Mouse (Mus musculus) liver, embryonic 14.5 days (tissue): ENCODE measurements at regions not wholly inside any gene's neighbourhood (a gene's known extent, or its start where the extent isn't known, plus 50 kb on each side); places are given as distances from the start of the nearest gene placed in this dataset.

ENCODE experiments used
- ATAC-seq: fragments of 200-750 bp; cut with Nextera tagmentation; 2 replicates; pipeline ENCODE4 v1.8.0; 2017; ENCODE audit warnings: moderate number of reproducible peaks, mild to moderate bottlenecking, moderate library complexity; ENCODE audit not compliant: insufficient read depth
- DNase-seq, 3 experiments: peaks; one replicate each; pipeline ENCODE4 v3.0.0-alpha.2; 2012 to 2013; ENCODE audit warnings: low read depth in 3 of 3, low spot score in 3 of 3
- H3K27ac ChIP-seq: fragments of 300-500 bp; sonication (generic); 2 replicates; pipeline ENCODE4 v1.5.1; 2014; ENCODE audit warnings: moderate library complexity, mild to moderate bottlenecking, control low read depth, inconsistent platforms
- H3K27me3 ChIP-seq: fragments of 300-500 bp; sonication (generic); 2 replicates; pipeline ENCODE4 v1.6.1; 2014; ENCODE audit warnings: mild to moderate bottlenecking, low read length, moderate library complexity; ENCODE audit not compliant: control insufficient read depth, insufficient read depth
- H3K36me3 ChIP-seq: fragments of 300-500 bp; sonication (generic); replicated peaks from 2 replicates; pipeline ENCODE4 v1.6.1; 2014; ENCODE audit warnings: low read depth; ENCODE audit not compliant: control insufficient read depth, insufficient read depth
- H3K4me1 ChIP-seq, 2 experiments: fragments of 200-500 bp in 1 of 2; fragments of 300-500 bp in 1 of 2; sonication (generic) in 1 of 2; replicated peaks; 2 replicates each; pipeline ENCODE4 v1.6.1; 2012 to 2014; ENCODE audit warnings: antibody characterized with exemption in 1 of 2, inconsistent platforms in 1 of 2, low read length in 1 of 2; ENCODE audit not compliant: control insufficient read depth in 2 of 2, insufficient read depth in 2 of 2
- H3K4me2 ChIP-seq: fragments of 300-500 bp; sonication (generic); 2 replicates; pipeline ENCODE4 v1.6.1; 2014; ENCODE audit warnings: low read depth, mild to moderate bottlenecking, control low read depth, moderate library complexity
- H3K4me3 ChIP-seq, 2 experiments: fragments of 200-500 bp in 1 of 2; fragments of 300-500 bp in 1 of 2; sonication (generic) in 1 of 2; 2 replicates each; pipeline ENCODE4 v1.5.1; 2012 to 2014; ENCODE audit warnings: low read depth in 2 of 2, low read length in 2 of 2, mild to moderate bottlenecking in 2 of 2, control low read depth in 1 of 2, inconsistent platforms in 1 of 2, moderate library complexity in 1 of 2; ENCODE audit not compliant: insufficient read depth in 1 of 2
- H3K9ac ChIP-seq: fragments of 300-500 bp; sonication (generic); replicated peaks from 2 replicates; pipeline ENCODE4 v1.6.1; 2014; ENCODE audit warnings: mild to moderate bottlenecking, control low read depth, moderate library complexity
- H3K9me3 ChIP-seq: fragments of 300-500 bp; sonication (generic); 2 replicates; pipeline ENCODE4 v1.6.1; 2016; ENCODE audit warnings: low read length, mixed read lengths; ENCODE audit not compliant: control insufficient read depth
- CTCF ChIP-seq: IDR thresholded peaks from 2 replicates; pipeline ENCODE4 v1.5.1; 2016; ENCODE audit warnings: antibody characterized with exemption, low read depth, control low read depth
- EP300 ChIP-seq: IDR thresholded peaks from 2 replicates; pipeline ENCODE4 v1.6.1; 2016; ENCODE audit warnings: antibody characterized with exemption, low read depth
- WGBS: fragments of 180-500 bp; shearing (Covaris S2); extraction: QIAGEN DNeasy Blood & Tissue Kit; methylation state at CpG from one replicate; pipeline ENCODE4 v1.1.7; 2014; ENCODE audit not compliant: insufficient replicate concordance; 5-methylcytosine and 5-hydroxymethylcytosine counted together

DNA sequence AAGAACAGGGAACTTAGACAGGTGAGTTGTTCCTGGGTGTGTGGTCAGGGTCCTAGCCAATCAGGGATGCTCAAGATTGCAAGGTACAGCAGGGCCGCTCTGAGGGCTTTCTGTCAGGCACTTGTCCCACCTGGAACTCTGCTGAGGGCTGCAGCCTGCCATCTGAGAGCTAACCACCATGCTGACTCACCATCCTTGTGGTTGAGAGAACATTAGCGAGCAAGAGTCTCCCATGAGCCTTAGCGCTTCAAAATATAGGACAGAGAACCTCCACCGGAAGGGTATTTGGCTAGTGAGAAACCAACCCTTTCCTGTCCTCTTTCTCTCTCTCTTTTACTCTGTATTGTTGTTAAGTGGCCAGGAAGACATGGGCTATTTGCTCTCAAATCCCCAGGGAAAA lies 104.1 kb upstream of the Rasgrp1 start:
- no peak for TF ChIP-seq CTCF
- no peak for TF ChIP-seq EP300
- ATAC-seq = no peak
- 47% methylated on average over 4 of the region's 4 CpGs for WGBS

DNA sequence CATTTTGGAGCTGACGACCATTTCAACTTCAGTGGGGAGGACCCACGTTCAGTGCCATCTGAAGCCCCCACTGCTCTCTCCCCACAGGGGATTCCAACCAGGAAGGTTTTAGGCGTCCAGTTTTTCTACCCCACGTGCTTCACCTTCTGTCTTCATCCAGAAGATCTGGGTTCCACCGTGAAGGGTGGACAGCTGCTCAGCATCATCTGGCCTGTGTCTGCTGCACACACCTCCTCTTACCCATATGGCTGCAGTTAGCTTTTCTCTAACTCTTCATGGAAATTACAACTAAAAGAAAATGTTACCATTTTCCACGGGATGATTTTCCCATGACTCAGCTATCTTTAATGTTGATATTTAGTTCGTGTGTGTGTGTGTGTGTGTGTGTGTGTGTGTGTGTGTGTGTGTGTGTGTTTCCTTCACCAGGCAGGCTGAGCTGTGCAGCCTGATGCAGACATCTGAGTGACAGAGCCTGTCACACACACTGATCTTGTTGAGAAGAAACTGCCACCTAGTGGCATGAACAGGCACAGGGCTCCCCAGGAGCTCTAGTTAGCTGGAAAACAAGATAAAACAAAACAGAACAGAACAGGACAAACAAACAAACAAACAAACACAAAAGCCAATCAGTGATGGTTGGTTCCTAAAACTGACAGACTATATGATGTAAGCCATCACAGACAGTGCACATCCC lies 107.5 kb upstream of the Rasgrp1 start:
- DNase-seq (no peak), ATAC-seq (no peak)
- no peaks in the 10 kb centered on the region for H3K4me1 ChIP-seq
- WGBS = 45% methylated on average over 7 of the region's 7 CpGs
- H3K9ac ChIP-seq = no peak overlapping the region
- H3K9me3 ChIP-seq = no peaks in the 10 kb centered on the region
- no peak overlapping the region for H3K4me2 ChIP-seq
- peak; percentile 49 for TF ChIP-seq CTCF
- TF ChIP-seq EP300 = no peak
- H3K36me3 ChIP-seq = no peaks in the 10 kb centered on the region
- no peak overlapping the region for H3K27ac ChIP-seq
- no peak overlapping the region for H3K4me3 ChIP-seq
- H3K27me3 ChIP-seq = no peaks in the 10 kb centered on the region

More for the DNA sequence above, 104.1 kb upstream of the Rasgrp1 start:
- H3K4me1 ChIP-seq = no peaks in the 10 kb centered on the region
- H3K9me3 ChIP-seq = no peaks in the 10 kb centered on the region
- H3K27me3 ChIP-seq = no peaks in the 10 kb centered on the region
- no peak overlapping the region for H3K4me3 ChIP-seq
- H3K4me2 ChIP-seq = no peak overlapping the region
- no peaks in the 10 kb centered on the region for H3K36me3 ChIP-seq
- no peak for DNase-seq
- no peak overlapping the region for H3K27ac ChIP-seq
- H3K9ac ChIP-seq = no peak overlapping the region

DNA sequence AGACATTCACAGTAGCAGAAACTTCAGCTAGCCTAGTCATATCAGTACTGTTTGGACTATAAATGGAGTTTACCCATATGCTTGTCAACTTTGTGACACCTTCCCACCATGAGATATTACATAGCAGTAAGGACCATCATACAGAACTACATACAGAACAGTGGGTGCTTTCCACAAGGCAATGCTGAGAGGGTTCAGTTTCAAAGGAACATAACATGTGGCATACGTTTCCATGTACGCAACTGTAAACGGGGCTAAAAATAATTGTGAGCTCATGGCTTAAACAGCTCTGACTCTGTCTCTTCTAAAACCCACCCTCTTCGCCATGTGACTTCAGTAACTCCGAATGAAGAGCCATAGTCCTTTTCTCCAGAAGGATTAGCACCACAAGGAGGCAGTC lies 109.0 kb upstream of the Rasgrp1 start:
- Histone ChIP-seq H3K27ac (no peak overlapping the region), H3K4me2 (no peak overlapping the region), H3K36me3 (no peaks in the 10 kb centered on the region), H3K9ac (no peak overlapping the region), H3K27me3 (no peaks in the 10 kb centered on the region), H3K4me1 (no peaks in the 10 kb centered on the region), H3K4me3 (no peak overlapping the region), H3K9me3 (no peaks in the 10 kb centered on the region)
- DNase-seq = no peak
- ATAC-seq = no peak
- TF ChIP-seq CTCF (no peak), EP300 (no peak)
- 67% methylated on average over 5 of the region's 5 CpGs for WGBS

DNA sequence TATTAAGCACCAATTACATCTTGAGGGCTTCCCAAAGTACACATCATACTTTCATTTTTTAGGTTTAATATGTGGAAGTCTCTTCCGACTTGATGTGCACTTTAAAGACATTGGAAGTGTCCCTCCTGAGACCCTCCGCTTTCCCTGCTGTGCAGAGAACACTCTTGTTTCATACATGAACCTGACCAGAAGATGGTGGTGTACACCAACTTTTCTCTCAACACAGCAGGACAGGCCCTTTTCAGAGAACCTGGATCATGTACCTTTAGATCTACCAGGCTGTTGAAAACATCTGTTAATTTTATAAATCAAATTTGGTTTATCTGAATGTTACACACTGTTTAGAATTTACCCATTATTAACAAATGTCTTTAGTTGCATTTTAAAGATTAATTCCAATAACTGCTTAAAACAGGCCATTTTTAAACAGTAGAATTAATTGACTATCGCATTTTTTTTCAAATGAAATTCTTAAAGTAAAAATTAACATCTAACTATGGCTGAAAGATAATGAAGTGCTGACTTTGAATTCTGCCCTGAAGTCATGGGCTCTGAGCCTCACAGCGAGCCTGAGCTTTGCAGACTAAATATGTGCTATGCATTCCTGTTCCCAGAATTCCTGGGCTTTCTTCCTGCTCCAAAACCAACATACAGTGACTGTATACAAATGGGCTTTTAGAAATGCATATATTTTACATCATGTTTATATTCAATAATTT lies 112.4 kb upstream of the Rasgrp1 start:
- H3K4me3 ChIP-seq = no peak overlapping the region
- no peaks in the 10 kb centered on the region for H3K36me3 ChIP-seq
- WGBS = 42% methylated on average over 4 of the region's 4 CpGs
- no peaks in the 10 kb centered on the region for H3K9me3 ChIP-seq
- no peaks in the 10 kb centered on the region for H3K27me3 ChIP-seq
- H3K27ac ChIP-seq = no peak overlapping the region
- no peak for ATAC-seq
- no peaks in the 10 kb centered on the region for H3K4me1 ChIP-seq
- no peak for TF ChIP-seq EP300
- TF ChIP-seq CTCF = no peak
- H3K9ac ChIP-seq = no peak overlapping the region
- no peak overlapping the region for H3K4me2 ChIP-seq
- DNase-seq = no peak

DNA sequence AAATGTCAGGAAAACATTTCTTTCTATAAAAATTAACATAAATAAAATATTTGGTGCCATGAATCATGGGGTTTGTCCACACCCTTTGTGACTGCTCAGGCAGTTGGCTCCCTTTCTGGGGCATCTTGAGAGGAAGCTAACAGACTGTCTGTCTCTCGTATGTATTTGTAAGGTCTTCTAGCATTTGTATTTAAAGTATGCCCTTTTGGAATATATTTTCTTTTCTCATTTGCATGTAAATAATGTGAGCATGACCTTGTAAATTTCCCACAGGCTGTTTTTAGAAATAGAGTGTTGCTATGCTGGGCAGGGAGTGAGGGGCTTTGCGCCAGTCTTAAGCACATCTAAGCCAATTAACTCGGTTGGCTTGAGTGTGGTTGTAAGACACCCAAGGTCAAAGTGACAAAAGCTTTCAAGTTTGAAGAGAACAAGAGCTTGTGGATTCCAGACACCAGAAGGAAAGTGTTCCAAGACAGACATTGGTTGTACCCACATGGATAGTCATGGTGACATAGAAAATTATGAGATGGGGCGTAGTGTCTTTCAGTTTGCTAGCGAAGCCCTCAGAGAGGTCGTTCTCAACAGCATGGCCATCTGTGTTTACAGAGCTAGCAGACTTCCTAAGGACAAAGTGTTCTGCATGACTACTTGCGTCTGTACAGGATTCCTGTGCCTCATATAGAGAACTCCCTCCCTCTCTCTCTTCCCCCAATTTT lies 113.1 kb upstream of the Rasgrp1 start:
- ATAC-seq = no peak
- Histone ChIP-seq H3K4me1 (no peaks in the 10 kb centered on the region), H3K36me3 (no peaks in the 10 kb centered on the region), H3K9ac (no peak overlapping the region), H3K9me3 (no peaks in the 10 kb centered on the region), H3K4me2 (no peak overlapping the region), H3K27me3 (no peaks in the 10 kb centered on the region), H3K4me3 (no peak overlapping the region), H3K27ac (no peak overlapping the region)
- TF ChIP-seq EP300 (no peak), CTCF (no peak)
- no peak for DNase-seq
- WGBS = 63% methylated on average over 7 of the region's 7 CpGs
